Mouse (Mus musculus): ENCODE data around the gene Pafah2.

GRCm38 (mm10) chr4:134379510-134379909, 16.6 kb upstream of the Pafah2 start:
- TF ChIP-seq EP300 (IDR thresholded peaks at IDR 0.05; ENCODE audit: low read depth), result no peak
- no peak for TF ChIP-seq CTCF (IDR thresholded peaks at IDR 0.05; ENCODE audit: low read depth)

Measured in liver, embryonic 14.5 days (tissue).